Mouse (Mus musculus): ENCODE measurements around the gene 3100002H09Rik. TPM values are rescaled to one million over a fixed set of nuclear protein-coding genes. Genes with fewer than 3 reads are reported as not detected.

The 3100002H09Rik gene
- polyA plus RNA-seq, 1 experiment from 2014 or later: 0.75 TPM

DNA sequence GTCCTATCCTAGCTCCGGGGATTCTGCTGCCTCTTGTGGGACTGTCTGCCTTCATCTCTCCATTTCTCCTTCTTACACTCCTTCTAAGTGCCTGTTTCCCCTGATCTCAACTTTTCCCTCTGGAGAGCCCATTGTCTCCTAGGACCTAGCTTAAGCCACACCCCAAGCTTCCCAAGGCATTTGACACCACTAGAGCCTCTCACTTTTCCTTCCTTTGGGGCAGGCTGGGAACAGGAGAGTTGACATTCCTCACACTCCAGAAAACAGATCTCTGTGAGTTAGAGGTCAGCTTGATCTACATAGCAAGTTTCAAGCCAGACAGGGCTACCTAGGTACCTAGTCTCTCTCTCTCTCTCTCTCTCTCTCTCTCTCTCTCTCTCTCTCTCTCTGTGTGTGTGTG is 3.6 kb upstream of the 3100002H09Rik start:
- 0% methylated on average over 1 of the region's 1 CpGs for WGBS
- H3K4me1 ChIP-seq: peaks cover 39% of the 10 kb centered on the region

GRCm38 (mm10) chr4:124611768-124612167 is 1.2 kb upstream of the 3100002H09Rik start:
- H3K27ac ChIP-seq: no peak overlapping the region
- H3K4me1 ChIP-seq: peaks cover 26% of the 10 kb centered on the region
- no peak for ATAC-seq (ENCODE audit: low FRiP score)
- 67% methylated on average over 4 of the region's 4 CpGs for WGBS
- H3K4me3 ChIP-seq: no peak overlapping the region
- no peak overlapping the region for H3K4me2 ChIP-seq (replicated peaks)
- H3K27me3 ChIP-seq: peaks cover 5% of the 10 kb centered on the region; the same call in 1 of the 2 replicates
- no peaks in the 10 kb centered on the region for H3K9me3 ChIP-seq (replicated peaks)
- H3K36me3 ChIP-seq: no peaks in the 10 kb centered on the region
- H3K9ac ChIP-seq: no peak overlapping the region

More for the DNA sequence above, 3.6 kb upstream of the 3100002H09Rik start:
- no peaks in the 10 kb centered on the region; the same call in 1 of the 2 replicates for H3K27me3 ChIP-seq
- no peak for ATAC-seq (ENCODE audit: low FRiP score)
- no peak overlapping the region for H3K4me3 ChIP-seq
- H3K9me3 ChIP-seq (replicated peaks): no peaks in the 10 kb centered on the region
- H3K4me2 ChIP-seq (replicated peaks): no peak overlapping the region
- H3K36me3 ChIP-seq: no peaks in the 10 kb centered on the region
- 0 out of 2 replicates have a peak overlapping the region, but pooled peaks have one; percentile 35 for H3K27ac ChIP-seq
- no peak overlapping the region for H3K9ac ChIP-seq

- Histone ChIP-seq H3K27me3 (peaks cover 15% of the 10 kb centered on the region), H3K9me3 (replicated peaks) (no peaks in the 10 kb centered on the region), H3K9ac (no peak overlapping the region), H3K4me1 (peaks cover 13% of the 10 kb centered on the region), H3K36me3 (no peaks in the 10 kb centered on the region), H3K27ac (no peak overlapping the region), H3K4me3 (no peak overlapping the region), H3K4me2 (replicated peaks) (no peak overlapping the region)
- no peak for ATAC-seq (ENCODE audit: low FRiP score)
- WGBS: 77% methylated on average over 2 of the region's 2 CpGs
Observed at GRCm38 (mm10) chr4:124610066-124610465, 537 bp downstream of the 3100002H09Rik start.

- ATAC-seq (ENCODE audit: low FRiP score): no peak
- Histone ChIP-seq H3K27ac (no peak overlapping the region), H3K9ac (no peak overlapping the region), H3K36me3 (no peaks in the 10 kb centered on the region), H3K4me3 (no peak overlapping the region), H3K4me2 (replicated peaks) (no peak overlapping the region), H3K9me3 (replicated peaks) (no peaks in the 10 kb centered on the region), H3K4me1 (no peaks in the 10 kb centered on the region), H3K27me3 (peaks cover 35% of the 10 kb centered on the region)
- WGBS: 72% methylated on average over 8 of the region's 8 CpGs
Observed at GRCm38 (mm10) chr4:124607166-124607565, 3.4 kb downstream of the 3100002H09Rik start.

DNA sequence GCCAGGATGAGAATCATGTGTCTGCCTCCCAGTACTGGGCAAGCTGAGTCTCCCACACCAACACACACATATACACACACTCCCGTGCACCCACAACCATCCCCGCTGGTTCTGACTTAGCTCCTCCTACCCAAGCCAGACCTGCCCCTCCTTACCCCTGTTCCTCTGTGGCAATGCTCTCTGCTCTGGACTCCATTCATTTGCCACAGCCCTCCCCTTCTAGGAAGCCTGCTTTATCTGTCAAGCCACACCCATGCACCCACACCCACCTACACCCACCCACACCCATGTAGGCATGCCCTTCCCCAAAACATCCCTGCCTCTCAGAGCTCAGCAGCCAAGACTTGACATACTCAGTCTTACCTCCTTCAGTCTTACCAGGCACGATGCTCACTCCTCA is 4.4 kb downstream of the 3100002H09Rik start:
- Histone ChIP-seq H3K36me3 (no peaks in the 10 kb centered on the region), H3K9ac (no peak overlapping the region), H3K27ac (no peak overlapping the region), H3K9me3 (replicated peaks) (no peaks in the 10 kb centered on the region), H3K27me3 (peaks cover 35% of the 10 kb centered on the region), H3K4me1 (no peaks in the 10 kb centered on the region), H3K4me2 (replicated peaks) (no peak overlapping the region), H3K4me3 (no peak overlapping the region)
- peak; percentile 68; the same call in 1 of the 2 replicates for ATAC-seq (ENCODE audit: low FRiP score)
- WGBS: 88% methylated on average over 3 of the region's 3 CpGs

DNA sequence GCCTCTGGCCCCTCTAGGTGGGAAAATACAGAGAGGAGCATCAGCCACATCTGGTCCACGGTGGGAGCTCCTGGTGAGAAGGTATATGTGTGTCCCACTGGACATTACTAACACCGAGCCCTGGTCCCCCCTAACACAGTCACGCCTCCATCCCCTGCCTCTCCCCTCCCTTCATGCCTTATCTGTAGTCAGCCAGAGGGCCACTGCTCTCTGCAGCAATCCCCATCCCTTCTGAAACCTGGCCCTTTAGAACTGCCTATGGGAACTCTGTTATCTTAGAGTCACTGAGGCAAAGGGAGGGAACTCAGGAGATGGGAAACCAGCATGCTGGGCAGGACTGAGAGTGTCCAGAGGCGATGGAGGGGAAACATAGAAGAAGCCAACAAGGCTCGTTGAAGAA is 5.3 kb downstream of the 3100002H09Rik start:
- ATAC-seq (ENCODE audit: low FRiP score): no peak
- 52% methylated on average over 5 of the region's 5 CpGs for WGBS
- Histone ChIP-seq H3K4me2 (replicated peaks) (no peak overlapping the region), H3K27me3 (peaks cover 35% of the 10 kb centered on the region), H3K4me1 (no peaks in the 10 kb centered on the region), H3K9me3 (replicated peaks) (no peaks in the 10 kb centered on the region), H3K27ac (no peak overlapping the region), H3K4me3 (no peak overlapping the region), H3K9ac (no peak overlapping the region), H3K36me3 (no peaks in the 10 kb centered on the region)

DNA sequence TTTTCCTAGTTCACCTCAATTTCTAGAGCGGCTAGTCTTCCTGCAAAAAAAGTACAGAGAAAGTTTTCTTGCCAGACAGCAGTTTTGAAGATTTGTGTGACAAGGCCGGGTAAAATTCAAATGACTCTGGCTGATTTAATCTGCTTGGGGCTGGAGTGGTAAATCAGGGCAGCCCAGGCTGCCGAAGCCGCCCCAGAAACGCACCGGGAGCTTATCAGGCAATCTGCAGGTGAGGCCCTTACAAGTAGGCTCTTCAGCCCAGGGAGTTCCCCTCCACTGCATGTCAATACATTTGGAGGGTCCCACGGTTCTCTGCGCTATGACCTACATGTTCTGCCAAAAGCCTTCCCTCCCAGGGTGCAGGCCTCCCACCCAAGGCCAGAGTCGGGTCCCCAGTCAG is 6.9 kb downstream of the 3100002H09Rik start:
- WGBS: 35% methylated on average over 9 of the region's 9 CpGs
- Histone ChIP-seq H3K27ac (no peak overlapping the region), H3K4me2 (replicated peaks) (no peak overlapping the region), H3K27me3 (peaks cover 35% of the 10 kb centered on the region), H3K36me3 (no peaks in the 10 kb centered on the region), H3K9ac (no peak overlapping the region), H3K9me3 (replicated peaks) (no peaks in the 10 kb centered on the region), H3K4me1 (no peaks in the 10 kb centered on the region), H3K4me3 (no peak overlapping the region)
- no peak for ATAC-seq (ENCODE audit: low FRiP score)

GRCm38 (mm10) chr4:124595929-124596328 is 14.7 kb downstream of the 3100002H09Rik start:
- Histone ChIP-seq H3K4me3 (no peak overlapping the region), H3K27ac (no peak overlapping the region), H3K4me2 (replicated peaks) (no peak overlapping the region), H3K9ac (no peak overlapping the region), H3K9me3 (replicated peaks) (no peaks in the 10 kb centered on the region), H3K4me1 (peaks cover 21% of the 10 kb centered on the region), H3K27me3 (0 out of 2 replicates have a peak, but pooled peaks cover 4% of the 10 kb centered on the region), H3K36me3 (no peaks in the 10 kb centered on the region)
- WGBS: 81% methylated on average over 9 of the region's 9 CpGs
- ATAC-seq (ENCODE audit: low FRiP score): no peak

GRCm38 (mm10) chr4:124594933-124595332 is 15.7 kb downstream of the 3100002H09Rik start:
- no peak overlapping the region for H3K9ac ChIP-seq
- no peak for ATAC-seq (ENCODE audit: low FRiP score)
- no peaks in the 10 kb centered on the region for H3K9me3 ChIP-seq (replicated peaks)
- H3K4me1 ChIP-seq: peaks cover 21% of the 10 kb centered on the region
- H3K36me3 ChIP-seq: no peaks in the 10 kb centered on the region
- peak overlapping the region; percentile 25; the same call in 1 of the 2 replicates for H3K27ac ChIP-seq
- WGBS: 38% methylated on average over 13 of the region's 13 CpGs
- H3K4me2 ChIP-seq (replicated peaks): no peak overlapping the region
- H3K27me3 ChIP-seq: 0 out of 2 replicates have a peak, but pooled peaks cover 4% of the 10 kb centered on the region
- no peak overlapping the region for H3K4me3 ChIP-seq

DNA sequence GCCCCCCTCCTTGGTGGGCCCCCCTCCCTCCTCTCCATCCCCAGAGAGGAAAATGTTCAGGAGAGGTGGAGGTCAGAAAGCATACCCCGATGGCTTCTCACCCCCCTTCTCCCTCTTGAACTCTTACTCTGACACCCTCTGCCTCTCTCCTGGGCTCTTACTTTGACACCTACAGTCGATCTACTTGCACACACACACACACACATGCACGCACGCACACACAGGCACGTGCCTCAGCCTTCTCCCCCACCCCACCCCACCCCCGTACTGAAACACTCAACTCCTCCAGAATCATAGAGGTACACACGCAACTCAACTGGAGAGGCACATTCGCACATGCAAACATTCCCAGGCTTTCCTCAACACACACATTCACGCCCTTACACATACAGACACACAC is 16.9 kb downstream of the 3100002H09Rik start:
- no peak overlapping the region for H3K27ac ChIP-seq
- no peaks in the 10 kb centered on the region for H3K9me3 ChIP-seq (replicated peaks)
- 0 out of 2 replicates have a peak, but pooled peaks cover 8% of the 10 kb centered on the region for H3K27me3 ChIP-seq
- no peaks in the 10 kb centered on the region for H3K36me3 ChIP-seq
- H3K4me1 ChIP-seq: peaks cover 21% of the 10 kb centered on the region
- 62% methylated on average over 9 of the region's 9 CpGs for WGBS
- H3K9ac ChIP-seq: no peak overlapping the region
- no peak overlapping the region for H3K4me3 ChIP-seq
- no peak overlapping the region for H3K4me2 ChIP-seq (replicated peaks)
- ATAC-seq (ENCODE audit: low FRiP score): no peak

GRCm38 (mm10) chr4:124593210-124593609 is 17.4 kb downstream of the 3100002H09Rik start:
- peaks cover 21% of the 10 kb centered on the region for H3K4me1 ChIP-seq
- no peak overlapping the region for H3K4me2 ChIP-seq (replicated peaks)
- no peak overlapping the region for H3K27ac ChIP-seq
- no peak overlapping the region for H3K9ac ChIP-seq
- H3K27me3 ChIP-seq: 0 out of 2 replicates have a peak, but pooled peaks cover 9% of the 10 kb centered on the region
- H3K36me3 ChIP-seq: no peaks in the 10 kb centered on the region
- no peak for ATAC-seq (ENCODE audit: low FRiP score)
- H3K9me3 ChIP-seq (replicated peaks): no peaks in the 10 kb centered on the region
- H3K4me3 ChIP-seq: no peak overlapping the region

GRCm38 (mm10) chr4:124592241-124592640 is 18.4 kb downstream of the 3100002H09Rik start:
- Histone ChIP-seq H3K27ac (no peak overlapping the region; the same call in 1 of the 2 replicates), H3K36me3 (no peaks in the 10 kb centered on the region), H3K4me1 (peaks cover 25% of the 10 kb centered on the region), H3K4me3 (no peak overlapping the region), H3K4me2 (replicated peaks) (no peak overlapping the region), H3K27me3 (peaks cover 16% of the 10 kb centered on the region), H3K9ac (no peak overlapping the region), H3K9me3 (replicated peaks) (no peaks in the 10 kb centered on the region)
- ATAC-seq (ENCODE audit: low FRiP score): no peak
- 84% methylated on average over 5 of the region's 5 CpGs for WGBS

GRCm38 (mm10) chr4:124580695-124581094 is 29.9 kb downstream of the 3100002H09Rik start:
- no peak overlapping the region for H3K4me3 ChIP-seq
- no peaks in the 10 kb centered on the region for H3K9me3 ChIP-seq (replicated peaks)
- no peak for ATAC-seq (ENCODE audit: low FRiP score)
- H3K9ac ChIP-seq: no peak overlapping the region
- peaks cover 24% of the 10 kb centered on the region for H3K27me3 ChIP-seq
- WGBS: 88% methylated on average over 7 of the region's 7 CpGs
- H3K4me1 ChIP-seq: peaks cover 18% of the 10 kb centered on the region
- H3K4me2 ChIP-seq (replicated peaks): no peak overlapping the region
- no peaks in the 10 kb centered on the region for H3K36me3 ChIP-seq
- H3K27ac ChIP-seq: no peak overlapping the region

All from hindbrain, embryonic 12.5 days (tissue).